Mouse (Mus musculus): ENCODE measurements at regions not wholly inside any gene's neighbourhood (a gene's known extent, or its start where the extent isn't known, plus 50 kb on each side); places are given as distances from the start of the nearest gene placed in this dataset.

- TF ChIP-seq CTCF (IDR thresholded peaks at IDR 0.05; ENCODE audit: low read depth) (no peak), EP300 (IDR thresholded peaks at IDR 0.05; ENCODE audit: low read depth) (no peak)
Observed at GRCm38 (mm10) chr3:57911831-57912596, 64.1 kb upstream of the Pfn2 start.

Data from heart, postnatal 0 days (tissue).